Mouse (Mus musculus) liver, embryonic 14.5 days (tissue): ENCODE measurements around the gene Skil. TPM values are rescaled to one million over a fixed set of nuclear protein-coding genes. Genes with fewer than 3 reads are reported as not detected.

Source experiments
- ATAC-seq: fragments of 200-750 bp; cut with Nextera tagmentation; 2 replicates; pipeline ENCODE4 v1.8.0; 2017; ENCODE audit warnings: moderate number of reproducible peaks, mild to moderate bottlenecking, moderate library complexity; ENCODE audit not compliant: insufficient read depth
- DNase-seq, 3 experiments: peaks; one replicate each; pipeline ENCODE4 v3.0.0-alpha.2; 2012 to 2013; ENCODE audit warnings: low read depth in 3 of 3, low spot score in 3 of 3
- H3K27ac ChIP-seq: fragments of 300-500 bp; sonication (generic); 2 replicates; pipeline ENCODE4 v1.5.1; 2014; ENCODE audit warnings: moderate library complexity, mild to moderate bottlenecking, control low read depth, inconsistent platforms
- H3K27me3 ChIP-seq: fragments of 300-500 bp; sonication (generic); 2 replicates; pipeline ENCODE4 v1.6.1; 2014; ENCODE audit warnings: mild to moderate bottlenecking, low read length, moderate library complexity; ENCODE audit not compliant: control insufficient read depth, insufficient read depth
- H3K36me3 ChIP-seq: fragments of 300-500 bp; sonication (generic); replicated peaks from 2 replicates; pipeline ENCODE4 v1.6.1; 2014; ENCODE audit warnings: low read depth; ENCODE audit not compliant: control insufficient read depth, insufficient read depth
- H3K4me1 ChIP-seq, 2 experiments: fragments of 200-500 bp in 1 of 2; fragments of 300-500 bp in 1 of 2; sonication (generic) in 1 of 2; replicated peaks; 2 replicates each; pipeline ENCODE4 v1.6.1; 2012 to 2014; ENCODE audit warnings: antibody characterized with exemption in 1 of 2, inconsistent platforms in 1 of 2, low read length in 1 of 2; ENCODE audit not compliant: control insufficient read depth in 2 of 2, insufficient read depth in 2 of 2
- H3K4me2 ChIP-seq: fragments of 300-500 bp; sonication (generic); 2 replicates; pipeline ENCODE4 v1.6.1; 2014; ENCODE audit warnings: low read depth, mild to moderate bottlenecking, control low read depth, moderate library complexity
- H3K4me3 ChIP-seq, 2 experiments: fragments of 200-500 bp in 1 of 2; fragments of 300-500 bp in 1 of 2; sonication (generic) in 1 of 2; 2 replicates each; pipeline ENCODE4 v1.5.1; 2012 to 2014; ENCODE audit warnings: low read depth in 2 of 2, low read length in 2 of 2, mild to moderate bottlenecking in 2 of 2, control low read depth in 1 of 2, inconsistent platforms in 1 of 2, moderate library complexity in 1 of 2; ENCODE audit not compliant: insufficient read depth in 1 of 2
- H3K9ac ChIP-seq: fragments of 300-500 bp; sonication (generic); replicated peaks from 2 replicates; pipeline ENCODE4 v1.6.1; 2014; ENCODE audit warnings: mild to moderate bottlenecking, control low read depth, moderate library complexity
- H3K9me3 ChIP-seq: fragments of 300-500 bp; sonication (generic); 2 replicates; pipeline ENCODE4 v1.6.1; 2016; ENCODE audit warnings: low read length, mixed read lengths; ENCODE audit not compliant: control insufficient read depth
- CTCF ChIP-seq: IDR thresholded peaks from 2 replicates; pipeline ENCODE4 v1.5.1; 2016; ENCODE audit warnings: antibody characterized with exemption, low read depth, control low read depth
- EP300 ChIP-seq: IDR thresholded peaks from 2 replicates; pipeline ENCODE4 v1.6.1; 2016; ENCODE audit warnings: antibody characterized with exemption, low read depth
- WGBS: fragments of 180-500 bp; shearing (Covaris S2); extraction: QIAGEN DNeasy Blood & Tissue Kit; methylation state at CpG from one replicate; pipeline ENCODE4 v1.1.7; 2014; ENCODE audit not compliant: insufficient replicate concordance; 5-methylcytosine and 5-hydroxymethylcytosine counted together
- polyA plus RNA-seq, 2 experiments: library from polyadenylated mRNA; depleted of rRNA in 1 of 2; stranded (reverse) in 1 of 2; unstranded in 1 of 2; fragments of >200 nt; fragmentation: Nextera tagmentation in 1 of 2; extraction: Ambion mirVana in 1 of 2; gene quantifications; 2 replicates each; pipeline versions ENCODE4 v1.2.1 to v1.2.3; 2012 to 2014

Skil gene
- polyA plus RNA-seq, 2 experiments, result 2.7 to 4.2 TPM

- no peak overlapping the region for H3K4me2 ChIP-seq
- TF ChIP-seq EP300 (no peak), CTCF (no peak)
- 84% methylated on average over 9 of the region's 9 CpGs for WGBS
- H3K9me3 ChIP-seq, result no peaks in the 10 kb centered on the region
- H3K9ac ChIP-seq, result no peak overlapping the region
- H3K27ac ChIP-seq, result no peak overlapping the region
- DNase-seq (no peak), ATAC-seq (no peak)
- H3K4me1 ChIP-seq, result no peaks in the 10 kb centered on the region
- no peak overlapping the region for H3K4me3 ChIP-seq
- H3K27me3 ChIP-seq, result no peaks in the 10 kb centered on the region
- no peaks in the 10 kb centered on the region for H3K36me3 ChIP-seq
Measured at GRCm38 (mm10) chr3:31053191-31053590, 41.7 kb upstream of the Skil start.

GRCm38 (mm10) chr3:31054888-31055287 lies 40.0 kb upstream of the Skil start:
- Histone ChIP-seq H3K9me3 (no peaks in the 10 kb centered on the region), H3K4me3 (no peak overlapping the region), H3K27me3 (no peaks in the 10 kb centered on the region), H3K4me2 (no peak overlapping the region), H3K4me1 (no peaks in the 10 kb centered on the region), H3K27ac (no peak overlapping the region), H3K36me3 (no peaks in the 10 kb centered on the region), H3K9ac (no peak overlapping the region)
- no peak for ATAC-seq
- 79% methylated on average over 8 of the region's 8 CpGs for WGBS
- DNase-seq, result no peak
- TF ChIP-seq CTCF (no peak), EP300 (no peak)

- Histone ChIP-seq H3K9ac (peak overlapping the region; percentile 71), H3K4me3 (peak overlapping the region; percentile 63 to 89), H3K4me2 (peak overlapping the region; percentile 82), H3K27me3 (no peaks in the 10 kb centered on the region), H3K27ac (no peak overlapping the region), H3K9me3 (no peaks in the 10 kb centered on the region), H3K36me3 (no peaks in the 10 kb centered on the region), H3K4me1 (0 out of 4 replicates have a peak, but pooled peaks cover 0 to 2% of the 10 kb centered on the region in 2 experiments)
- ATAC-seq (peak; percentile 32), DNase-seq (peak in 1 of 3 experiments; percentile 17)
- WGBS, result 16% methylated on average over 17 of the region's 17 CpGs
- TF ChIP-seq EP300, result no peak
- TF ChIP-seq CTCF, result no peak
Measured at GRCm38 (mm10) chr3:31056047-31056650, 38.7 kb upstream of the Skil start.

GRCm38 (mm10) chr3:31056651-31057627 lies 37.9 kb upstream of the Skil start:
- Histone ChIP-seq H3K36me3 (no peaks in the 10 kb centered on the region), H3K4me3 (peak overlapping the region; percentile 63 to 89), H3K4me2 (peak overlapping the region; percentile 82), H3K9me3 (no peaks in the 10 kb centered on the region), H3K9ac (peak overlapping the region; percentile 71), H3K27me3 (no peaks in the 10 kb centered on the region), H3K4me1 (0 out of 4 replicates have a peak, but pooled peaks cover 0 to 2% of the 10 kb centered on the region in 2 experiments), H3K27ac (peak overlapping the region; percentile 59)
- WGBS, result under 1% methylated on average over 30 of the region's 30 CpGs
- DNase-seq, result peak; percentile 77 to 78 (median 77)
- peak; percentile 96 for TF ChIP-seq CTCF
- no peak for TF ChIP-seq EP300
- peak; percentile 82 for ATAC-seq

GRCm38 (mm10) chr3:31060745-31061102 lies 34.1 kb upstream of the Skil start:
- no peak for ATAC-seq
- no peak for DNase-seq
- Histone ChIP-seq H3K9me3 (no peaks in the 10 kb centered on the region), H3K4me1 (0 out of 4 replicates have a peak, but pooled peaks cover 0 to 2% of the 10 kb centered on the region in 2 experiments), H3K4me2 (peak overlapping the region; percentile 49), H3K27ac (no peak overlapping the region), H3K27me3 (no peaks in the 10 kb centered on the region), H3K4me3 (no peak overlapping the region; a peak in 1 of 4 replicates), H3K9ac (no peak overlapping the region; the same call in 1 of the 2 replicates), H3K36me3 (no peaks in the 10 kb centered on the region)
- TF ChIP-seq CTCF (no peak; the same call in 1 of the 2 replicates), EP300 (no peak)
- WGBS, result 35% methylated on average over 8 of the region's 8 CpGs
